Mouse (Mus musculus): Measurements from ENCODE around the gene Rnf10. TPM values are rescaled to one million over a fixed set of nuclear protein-coding genes. Genes with fewer than 3 reads are reported as not detected.

Gene Rnf10
- polyA plus RNA-seq, 1 experiment from 2014 or later, result 166 TPM

DNA sequence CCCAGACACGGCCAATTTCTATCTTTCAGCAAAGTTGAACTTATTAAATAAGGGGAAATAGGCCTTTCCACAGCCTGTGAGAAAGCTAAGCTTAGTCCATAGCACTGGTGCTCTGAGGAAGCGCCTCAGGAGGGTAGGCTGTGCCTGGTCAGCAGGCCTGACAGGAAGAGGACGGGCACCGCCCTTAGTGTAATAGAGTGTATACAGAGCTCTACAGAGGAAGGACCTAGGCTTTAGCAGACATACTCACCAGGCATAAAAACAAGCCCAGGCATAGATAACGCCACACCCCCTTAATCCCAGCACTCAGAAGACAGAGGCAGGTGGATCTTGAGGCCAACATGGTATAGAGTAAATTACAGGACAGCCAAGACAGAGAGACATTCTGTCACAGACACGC, 12.3 kb downstream of the Rnf10 start:
- Histone ChIP-seq H3K36me3 (peaks cover 93% of the 10 kb centered on the region), H3K9ac (no peak overlapping the region), H3K4me2 (peak overlapping the region; percentile 29), H3K27me3 (replicated peaks) (no peaks in the 10 kb centered on the region), H3K4me1 (peaks cover 62% of the 10 kb centered on the region), H3K4me3 (no peak overlapping the region), H3K27ac (peak overlapping the region; percentile 39), H3K9me3 (replicated peaks) (no peaks in the 10 kb centered on the region)
- ATAC-seq, result peak; percentile 87
- 71% methylated on average over 6 of the region's 6 CpGs for WGBS (ENCODE audit: insufficient replicate concordance)

DNA sequence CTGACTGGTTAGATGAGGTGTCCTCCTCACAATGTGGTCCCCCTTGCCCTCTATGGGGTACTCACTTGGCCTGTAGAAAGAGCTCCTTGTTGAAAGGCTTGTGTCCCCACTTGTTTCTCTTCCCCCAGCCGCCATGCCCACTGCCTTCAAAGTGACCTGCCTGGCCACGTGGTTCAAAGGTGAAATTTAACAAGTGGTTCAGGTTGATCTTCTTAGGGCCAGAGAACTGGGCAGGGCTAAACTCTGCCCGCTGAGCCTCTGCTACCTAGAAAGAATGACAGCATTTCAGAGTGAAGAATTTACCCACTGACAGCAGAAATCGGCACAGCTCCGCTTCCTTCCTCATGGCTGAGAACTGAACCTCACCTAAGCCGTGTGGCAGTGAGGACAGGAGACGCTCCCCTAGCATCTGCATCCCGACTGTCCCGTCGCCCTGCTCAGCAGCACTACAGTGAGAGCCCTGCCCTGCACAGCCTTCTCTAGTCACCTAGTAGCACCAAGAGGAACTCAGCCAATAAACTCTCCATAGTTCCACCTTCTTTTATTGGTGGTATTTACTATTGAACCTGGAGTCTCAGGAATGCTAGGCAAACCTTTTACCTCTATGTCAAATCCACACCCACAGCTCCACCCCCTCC, 15.7 kb downstream of the Rnf10 start:
- Histone ChIP-seq H3K4me3 (no peak overlapping the region), H3K36me3 (peaks cover 76% of the 10 kb centered on the region), H3K27me3 (replicated peaks) (no peaks in the 10 kb centered on the region), H3K4me2 (no peak overlapping the region), H3K9ac (no peak overlapping the region), H3K27ac (no peak overlapping the region), H3K4me1 (peaks cover 31% of the 10 kb centered on the region), H3K9me3 (replicated peaks) (no peaks in the 10 kb centered on the region)
- WGBS (ENCODE audit: insufficient replicate concordance), result 83% methylated on average over 10 of the region's 10 CpGs
- no peak for ATAC-seq

DNA sequence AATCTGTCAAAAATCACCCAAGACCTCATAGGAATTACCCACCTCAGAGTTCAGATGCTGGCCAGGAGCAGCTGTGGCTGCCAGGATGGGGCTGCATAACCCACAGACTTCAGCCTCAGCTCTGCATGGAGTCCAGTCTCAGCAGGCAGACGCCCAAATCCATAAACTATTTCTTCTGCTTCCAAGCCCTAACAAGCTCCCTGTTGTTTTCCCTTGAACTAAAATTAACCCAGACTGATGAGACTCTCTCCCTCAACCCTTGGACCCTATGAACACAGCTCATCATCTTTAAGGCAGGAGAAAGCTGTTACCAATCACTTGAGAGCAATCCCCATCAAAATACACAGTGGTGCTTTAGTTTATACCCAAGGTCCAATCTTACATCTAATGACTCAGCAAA, 17.2 kb downstream of the Rnf10 start:
- Histone ChIP-seq H3K9me3 (replicated peaks) (no peaks in the 10 kb centered on the region), H3K27ac (no peak overlapping the region; the same call in 1 of the 2 replicates), H3K4me2 (no peak overlapping the region), H3K27me3 (replicated peaks) (no peaks in the 10 kb centered on the region), H3K36me3 (peaks cover 78% of the 10 kb centered on the region), H3K9ac (no peak overlapping the region), H3K4me1 (peaks cover 18% of the 10 kb centered on the region), H3K4me3 (no peak overlapping the region)
- no peak for ATAC-seq
- WGBS (ENCODE audit: insufficient replicate concordance), result 100% methylated on average over 1 of the region's 1 CpGs

DNA sequence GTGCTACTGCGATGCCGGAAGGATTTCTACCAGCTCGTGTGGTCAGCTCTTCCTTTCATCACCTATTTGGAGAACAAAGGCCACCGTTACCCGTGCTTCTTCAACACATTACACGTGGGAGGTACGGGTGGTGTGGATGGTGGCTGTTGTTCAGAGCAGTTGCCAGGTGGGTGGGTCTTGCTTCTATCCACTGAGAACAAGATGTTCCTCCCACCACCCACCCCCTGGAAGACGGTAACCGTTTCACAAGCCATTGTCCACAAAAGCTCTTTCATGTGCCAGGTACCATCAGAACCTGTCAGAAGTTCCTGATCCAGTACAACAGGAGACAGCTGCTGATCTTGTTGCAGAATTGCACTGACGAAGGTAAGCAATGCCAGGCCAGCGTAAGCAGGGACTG, 32.5 kb downstream of the Rnf10 start:
- WGBS (ENCODE audit: insufficient replicate concordance), result 88% methylated on average over 11 of the region's 11 CpGs
- Histone ChIP-seq H3K9ac (no peak overlapping the region), H3K4me1 (peaks cover 29% of the 10 kb centered on the region), H3K4me3 (no peak overlapping the region), H3K27me3 (replicated peaks) (peaks cover 6% of the 10 kb centered on the region), H3K4me2 (no peak overlapping the region), H3K36me3 (peaks cover 58% of the 10 kb centered on the region), H3K9me3 (replicated peaks) (no peaks in the 10 kb centered on the region), H3K27ac (no peak overlapping the region)
- ATAC-seq, result no peak

DNA sequence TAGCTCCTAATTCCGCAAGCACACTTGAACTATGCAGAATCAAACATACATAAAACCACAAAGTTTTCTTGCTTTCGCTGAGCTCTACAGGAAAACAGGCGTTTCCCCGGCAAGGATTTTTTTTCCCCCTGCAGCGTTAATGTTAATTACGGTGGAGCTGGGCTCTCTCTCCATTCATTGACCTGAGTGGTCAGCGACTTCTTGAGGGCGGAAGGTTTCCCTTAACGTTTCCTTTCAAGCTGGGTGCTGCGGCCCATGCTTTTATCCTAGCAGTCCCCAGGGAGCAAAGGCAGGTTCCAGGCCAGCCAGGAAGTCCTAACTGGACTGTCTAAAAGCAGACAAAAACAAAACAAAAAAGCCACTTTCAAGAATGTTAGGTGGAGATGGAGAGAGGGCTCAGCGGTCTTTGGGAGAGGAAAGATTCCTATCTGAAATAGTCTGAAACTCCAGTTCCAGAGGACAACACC, 33.9 kb downstream of the Rnf10 start:
- no peaks in the 10 kb centered on the region for H3K9me3 ChIP-seq (replicated peaks)
- H3K4me2 ChIP-seq, result peak overlapping the region; percentile 92
- H3K4me3 ChIP-seq, result peak overlapping the region; percentile 86
- no peak for ATAC-seq
- H3K36me3 ChIP-seq, result peaks cover 43% of the 10 kb centered on the region
- H3K27ac ChIP-seq, result peak overlapping the region; percentile 82
- H3K27me3 ChIP-seq (replicated peaks), result peaks cover 19% of the 10 kb centered on the region
- WGBS (ENCODE audit: insufficient replicate concordance), result 4% methylated on average over 11 of the region's 11 CpGs
- H3K4me1 ChIP-seq, result peaks cover 32% of the 10 kb centered on the region
- H3K9ac ChIP-seq, result peak overlapping the region; percentile 92

DNA sequence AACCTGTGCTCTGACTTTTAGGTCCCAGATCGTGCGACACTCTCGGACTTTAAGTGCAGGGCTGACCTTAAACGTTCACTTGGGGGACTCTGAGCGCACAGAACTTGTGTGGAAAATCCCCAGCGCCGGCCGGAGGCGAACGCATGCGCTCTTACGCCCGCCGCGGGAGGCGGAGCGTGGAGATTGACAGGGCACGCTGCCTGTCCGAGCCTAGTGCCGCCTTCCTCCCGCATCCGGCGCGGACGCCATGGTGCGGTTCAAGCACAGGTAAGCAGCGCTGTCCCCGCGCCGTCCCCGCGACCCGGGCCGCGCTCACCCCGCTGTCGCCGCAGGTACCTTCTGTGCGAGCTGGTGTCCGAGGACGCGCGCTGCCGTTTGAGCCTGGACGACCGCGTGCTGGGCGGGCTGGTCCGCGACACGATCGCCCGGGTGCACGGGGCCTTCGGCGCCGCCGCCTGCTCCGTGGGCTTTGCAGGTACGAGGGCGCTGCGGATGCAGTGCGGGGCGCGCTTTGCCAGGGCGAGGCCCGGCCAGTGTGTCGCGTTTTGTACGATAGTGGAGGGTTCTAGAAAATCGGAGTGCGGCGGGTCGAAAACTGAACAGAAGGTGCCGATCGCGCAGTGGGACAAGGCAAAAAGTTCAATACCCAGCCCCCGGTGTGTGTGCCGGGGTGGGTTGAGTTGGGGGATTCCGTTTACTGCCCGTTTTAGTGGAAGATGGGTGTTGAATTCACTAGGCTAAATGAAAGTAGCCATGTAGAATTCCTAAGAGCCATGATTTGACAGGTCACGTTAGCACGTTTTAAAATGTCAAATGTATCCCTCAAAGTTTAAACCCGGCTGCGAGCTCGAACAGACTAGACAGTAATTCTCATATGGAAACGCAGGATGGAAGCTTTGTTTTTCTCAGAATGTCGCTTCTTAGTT, 34.6 kb downstream of the Rnf10 start:
- H3K27me3 ChIP-seq (replicated peaks), result peaks cover 26% of the 10 kb centered on the region

DNA sequence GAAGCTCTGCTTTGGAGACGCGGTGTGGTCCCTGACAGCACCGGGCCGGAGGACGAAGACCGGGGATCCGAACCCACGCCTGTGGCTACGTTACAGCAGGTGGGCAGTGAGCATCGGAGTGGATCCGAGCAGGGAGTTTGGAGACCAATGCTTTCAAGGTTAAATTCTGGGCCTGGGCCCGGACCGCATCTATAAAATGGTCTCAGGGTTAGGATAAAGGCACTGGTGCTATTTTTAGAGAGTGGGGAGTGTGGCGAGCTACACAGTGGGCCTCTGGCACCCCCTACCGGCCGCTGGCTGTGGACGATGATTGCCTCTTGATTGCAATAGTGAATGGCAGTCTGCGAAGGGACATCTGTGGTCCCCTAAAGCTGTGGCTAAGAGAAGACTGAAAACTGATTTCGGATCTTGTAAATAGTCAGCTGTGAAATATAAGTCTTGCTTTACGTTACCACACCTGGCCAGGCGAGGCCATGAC, 36.9 kb downstream of the Rnf10 start, which contains the start of gene Pop5:
Pop5 (plus strand) TSS at position 51 of the 478 bp plus-strand sequence.
- H3K36me3 ChIP-seq, result peaks cover 14% of the 10 kb centered on the region
- 2% methylated on average over 21 of the region's 21 CpGs for WGBS (ENCODE audit: insufficient replicate concordance)
- peak; percentile 48; the same call in 1 of the 2 replicates for ATAC-seq
- H3K4me3 ChIP-seq, result peak within 1 kb of the TSS; percentile 63
- H3K9ac ChIP-seq, result peak within 1 kb of the TSS; percentile 71
- H3K9me3 ChIP-seq (replicated peaks), result no peaks in the 10 kb centered on the region
- H3K27me3 ChIP-seq (replicated peaks), result peaks cover 47% of the 10 kb centered on the region
- peak within 1 kb of the TSS; percentile 46; the same call in 1 of the 2 replicates for H3K27ac ChIP-seq
- H3K4me2 ChIP-seq, result peak within 1 kb of the TSS; percentile 91
- peaks cover 32% of the 10 kb centered on the region for H3K4me1 ChIP-seq

More for the DNA sequence above, 34.6 kb downstream of the Rnf10 start:
- peak; percentile 90 for ATAC-seq
- Histone ChIP-seq H3K9me3 (replicated peaks) (no peaks in the 10 kb centered on the region), H3K4me2 (peak overlapping the region; percentile 92), H3K4me3 (peak overlapping the region; percentile 86), H3K27ac (peak overlapping the region; percentile 82), H3K36me3 (peaks cover 36% of the 10 kb centered on the region), H3K4me1 (peaks cover 32% of the 10 kb centered on the region), H3K9ac (peak overlapping the region; percentile 92)
- under 1% methylated on average over 88 of the region's 88 CpGs for WGBS (ENCODE audit: insufficient replicate concordance)

DNA sequence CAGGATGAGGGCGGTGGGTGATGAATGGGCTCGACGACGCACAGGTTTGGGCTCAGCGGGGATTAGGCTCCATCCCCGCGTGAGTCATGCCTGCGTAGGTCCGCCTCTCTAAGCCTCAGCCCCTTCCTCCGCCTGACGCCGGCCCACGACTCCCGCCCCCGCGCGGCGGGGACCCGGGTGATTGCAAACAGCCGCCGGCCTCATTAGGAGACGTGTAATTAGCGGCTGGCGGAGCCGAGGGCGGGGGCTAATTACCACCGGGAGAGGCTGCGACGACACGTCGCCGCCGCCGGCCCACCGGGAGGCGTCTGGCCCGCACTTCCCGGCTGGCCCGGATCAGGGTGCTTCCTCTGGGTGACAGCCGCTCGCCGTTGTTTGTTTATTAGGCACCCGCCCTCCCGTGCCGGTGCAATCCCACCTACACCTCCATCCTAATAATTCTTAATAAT, 37.4 kb downstream of the Rnf10 start:
- peak overlapping the region; percentile 71 for H3K9ac ChIP-seq
- H3K27ac ChIP-seq, result peak overlapping the region; percentile 46; the same call in 1 of the 2 replicates
- 0 out of 2 replicates have a peak, but pooled peaks have one; percentile 10 for ATAC-seq
- peaks cover 9% of the 10 kb centered on the region for H3K36me3 ChIP-seq
- peaks cover 48% of the 10 kb centered on the region for H3K27me3 ChIP-seq (replicated peaks)
- H3K4me1 ChIP-seq, result peaks cover 32% of the 10 kb centered on the region
- no peaks in the 10 kb centered on the region for H3K9me3 ChIP-seq (replicated peaks)
- WGBS (ENCODE audit: insufficient replicate concordance), result 2% methylated on average over 45 of the region's 45 CpGs
- H3K4me2 ChIP-seq, result peak overlapping the region; percentile 91
- H3K4me3 ChIP-seq, result peak overlapping the region; percentile 63

DNA sequence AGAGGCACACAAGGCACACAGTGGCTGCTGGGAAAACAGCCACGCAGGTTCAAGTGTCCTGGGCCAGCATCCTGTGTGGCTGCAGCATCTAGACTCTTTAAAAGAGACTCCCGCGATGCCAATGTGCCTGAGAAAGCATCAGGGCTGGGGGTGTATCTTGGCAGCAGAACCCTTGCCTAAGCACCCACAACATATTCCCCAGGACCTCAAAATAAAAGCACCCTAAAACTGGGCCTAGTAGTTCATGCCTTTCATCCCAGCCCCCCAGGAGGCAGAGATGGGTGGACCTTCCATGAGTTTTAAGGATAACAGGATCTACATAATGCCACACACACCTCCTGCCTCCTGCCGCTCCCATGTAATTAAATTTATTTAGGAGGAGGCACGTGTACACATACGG, 38.2 kb downstream of the Rnf10 start:
- H3K4me1 ChIP-seq, result peaks cover 28% of the 10 kb centered on the region
- no peaks in the 10 kb centered on the region for H3K9me3 ChIP-seq (replicated peaks)
- WGBS (ENCODE audit: insufficient replicate concordance), result 65% methylated on average over 6 of the region's 6 CpGs
- no peak for ATAC-seq
- H3K27ac ChIP-seq, result no peak overlapping the region
- no peak overlapping the region for H3K4me2 ChIP-seq
- H3K36me3 ChIP-seq, result peaks cover under 1% of the 10 kb centered on the region; the same call in 1 of the 2 replicates
- no peak overlapping the region for H3K4me3 ChIP-seq
- no peak overlapping the region for H3K9ac ChIP-seq
- H3K27me3 ChIP-seq (replicated peaks), result peaks cover 51% of the 10 kb centered on the region

DNA sequence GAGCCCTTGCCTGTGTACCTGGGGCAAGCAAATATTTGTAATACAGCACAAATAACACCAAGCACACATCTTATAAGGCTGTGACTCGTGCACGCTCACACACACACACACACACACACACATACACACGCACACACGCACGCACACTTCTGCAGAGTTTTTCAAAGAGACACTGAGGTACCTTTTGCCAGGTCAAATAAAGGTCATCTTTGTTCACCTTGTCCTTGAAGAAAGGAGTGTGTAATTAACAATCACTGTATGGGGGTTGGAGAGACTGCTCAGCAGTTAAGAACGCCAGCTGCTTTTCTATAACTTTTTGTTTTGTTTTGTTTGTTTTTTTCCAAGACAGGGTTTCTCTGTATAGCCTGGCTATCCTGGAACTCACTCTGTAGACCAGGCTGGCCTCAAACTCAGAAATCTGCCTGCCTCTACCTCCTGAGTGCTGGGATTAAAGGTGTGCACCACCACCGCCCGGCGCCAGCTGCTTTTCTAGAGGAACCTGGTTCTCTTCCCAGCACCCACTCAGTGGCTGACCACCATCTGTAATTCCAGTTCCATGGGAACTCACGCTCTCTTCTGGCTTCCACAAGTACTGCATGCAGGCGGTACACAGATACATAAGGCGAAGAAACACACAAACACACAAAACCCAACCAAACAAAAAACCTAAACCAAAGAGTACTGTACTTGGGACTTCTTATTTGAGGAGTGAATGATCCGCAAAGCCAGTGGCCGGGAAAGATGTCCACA, 39.5 kb downstream of the Rnf10 start:
- no peak overlapping the region for H3K9ac ChIP-seq
- no peaks in the 10 kb centered on the region for H3K36me3 ChIP-seq
- H3K27me3 ChIP-seq (replicated peaks), result peaks cover 54% of the 10 kb centered on the region
- WGBS (ENCODE audit: insufficient replicate concordance), result 83% methylated on average over 14 of the region's 14 CpGs
- H3K27ac ChIP-seq, result no peak overlapping the region
- ATAC-seq, result no peak
- no peaks in the 10 kb centered on the region for H3K9me3 ChIP-seq (replicated peaks)
- peaks cover 17% of the 10 kb centered on the region for H3K4me1 ChIP-seq
- no peak overlapping the region for H3K4me2 ChIP-seq
- H3K4me3 ChIP-seq, result no peak overlapping the region

DNA sequence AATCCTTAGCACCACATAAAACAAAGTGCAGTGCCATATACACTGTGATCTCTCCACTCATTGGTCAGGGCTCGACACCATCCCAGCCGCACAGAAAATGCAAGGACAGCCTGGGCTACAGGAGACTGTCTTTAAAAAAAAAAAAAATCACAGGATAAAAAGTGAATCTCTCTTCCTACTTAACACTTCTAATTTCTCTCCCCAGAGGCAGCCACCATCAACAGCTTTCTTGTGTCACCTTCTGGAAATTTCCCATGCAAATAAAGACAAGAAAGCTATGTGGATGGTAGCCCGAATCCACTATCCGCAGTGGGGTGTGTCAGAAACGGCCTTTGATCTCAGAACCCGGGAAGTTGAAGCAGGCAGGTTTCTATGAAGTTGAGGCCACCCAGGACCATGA, 40.2 kb downstream of the Rnf10 start:
- WGBS (ENCODE audit: insufficient replicate concordance), result 63% methylated on average over 6 of the region's 6 CpGs
- Histone ChIP-seq H3K27ac (no peak overlapping the region), H3K27me3 (replicated peaks) (peaks cover 54% of the 10 kb centered on the region), H3K36me3 (no peaks in the 10 kb centered on the region), H3K9me3 (replicated peaks) (no peaks in the 10 kb centered on the region), H3K4me2 (no peak overlapping the region), H3K9ac (no peak overlapping the region), H3K4me1 (peaks cover 16% of the 10 kb centered on the region), H3K4me3 (no peak overlapping the region)
- no peak for ATAC-seq
